ENCODE assay signal across 25 mouse cellular contexts in the genomic region with DNA sequence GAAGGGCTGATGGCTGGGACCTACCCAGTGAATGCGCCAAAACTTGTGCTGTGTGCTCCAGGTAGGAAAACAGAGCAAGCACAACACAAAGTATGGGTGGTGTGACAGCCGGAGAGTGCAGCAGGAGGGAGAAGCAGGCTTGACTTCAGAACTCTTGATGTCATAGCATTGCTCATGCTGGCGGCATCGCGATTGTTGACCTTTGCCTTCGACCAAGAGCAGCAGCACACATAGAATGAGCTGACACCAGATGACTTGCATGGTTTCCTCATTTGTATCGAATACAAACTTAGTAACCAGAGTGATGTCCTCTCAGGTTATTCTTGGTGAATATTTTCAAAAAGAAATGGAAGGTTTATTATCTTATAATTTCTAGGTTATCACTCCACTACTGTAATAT.
A peak's percentile ranks its signal among the peaks of the same experiment; 100 is the strongest.
DNase-seq lines count a peak whose midpoint lies in the region; ATAC-seq and TF ChIP-seq lines count a peak whose summit lies in the region.
"Had no signal": no experiment of that assay in that cellular context is flagged by ENCODE, and none has a peak within 500 bp of the region (broad histone marks: within the 10 kb centered on the region; RNA-seq: fewer than 3 reads in every experiment).

No protein-coding gene starts in this region.

- H3K36me3 ChIP-seq in forebrain, embryonic 10.5 days (replicated peaks) = no peaks in the 10 kb centered on the region; the same call in 1 of the 2 replicates
- H3K36me3 ChIP-seq in forebrain, embryonic 14.5 days (ENCODE audit: control insufficient read depth, insufficient read depth, low read length) = no peaks in the 10 kb centered on the region
- no peaks in the 10 kb centered on the region for H3K36me3 ChIP-seq in liver, postnatal 0 days (replicated peaks; ENCODE audit: insufficient read depth, low read length)
- no peaks in the 10 kb centered on the region for H3K36me3 ChIP-seq in liver, embryonic 11.5 days (ENCODE audit: control insufficient read depth, insufficient read depth, low read length)
- peaks cover 3% of the 10 kb centered on the region for H3K36me3 ChIP-seq in megakaryocyte, embryonic 14.5 days (replicated peaks; ENCODE audit: low read length)
- H3K36me3 ChIP-seq: embryonic facial prominence, embryonic 12.5 days; embryonic facial prominence, embryonic 15.5 days; forebrain, embryonic 12.5 days had no signal

- 0 out of 2 replicates have a peak, but pooled peaks cover 8% of the 10 kb centered on the region for H3K4me1 ChIP-seq in forebrain, embryonic 10.5 days
- H3K4me1 ChIP-seq in forebrain, embryonic 14.5 days (ENCODE audit: control insufficient read depth, insufficient read depth, low read length) = no peaks in the 10 kb centered on the region
- no peaks in the 10 kb centered on the region; the same call in 1 of the 2 replicates for H3K4me1 ChIP-seq in liver, postnatal 0 days (ENCODE audit: insufficient read depth)
- no peaks in the 10 kb centered on the region; the same call in 1 of the 2 replicates for H3K4me1 ChIP-seq in liver, embryonic 11.5 days (replicated peaks; ENCODE audit: control insufficient read depth, insufficient read depth, low read length)
- no peaks in the 10 kb centered on the region; the same call in 1 of the 2 replicates for H3K4me1 ChIP-seq in megakaryocyte, embryonic 14.5 days
- H3K4me1 ChIP-seq: embryonic facial prominence, embryonic 12.5 days; embryonic facial prominence, embryonic 15.5 days; forebrain, embryonic 12.5 days; heart, embryonic 10.5 days; heart, embryonic 13.5 days had no signal

- no peaks in the 10 kb centered on the region for H3K27me3 ChIP-seq in forebrain, embryonic 10.5 days (ENCODE audit: poor library complexity, severe bottlenecking)
- H3K27me3 ChIP-seq in forebrain, embryonic 14.5 days (replicated peaks; ENCODE audit: control insufficient read depth, insufficient read depth, low read length) = no peaks in the 10 kb centered on the region
- H3K27me3 ChIP-seq in liver, postnatal 0 days (ENCODE audit: insufficient read depth, low read length) = no peaks in the 10 kb centered on the region
- no peaks in the 10 kb centered on the region for H3K27me3 ChIP-seq in liver, embryonic 11.5 days (replicated peaks; ENCODE audit: control insufficient read depth, insufficient read depth, low read length)
- no peaks in the 10 kb centered on the region for H3K27me3 ChIP-seq in megakaryocyte, embryonic 14.5 days (replicated peaks)
- H3K27me3 ChIP-seq: embryonic facial prominence, embryonic 12.5 days; embryonic facial prominence, embryonic 15.5 days; forebrain, embryonic 12.5 days; heart, embryonic 13.5 days had no signal

- H3K9ac ChIP-seq in forebrain, embryonic 14.5 days (ENCODE audit: low read length) = no peak overlapping the region
- no peak overlapping the region for H3K9ac ChIP-seq in liver, postnatal 0 days (replicated peaks)
- H3K9ac ChIP-seq in liver, embryonic 11.5 days (ENCODE audit: low read depth, low read length) = no peak overlapping the region
- H3K9ac ChIP-seq: embryonic facial prominence, embryonic 12.5 days; embryonic facial prominence, embryonic 15.5 days; forebrain, embryonic 12.5 days; heart, embryonic 13.5 days; hindbrain, embryonic 14.5 days had no signal

- no peak for DNase-seq in forebrain, embryonic 10.5 days (ENCODE audit: extremely low spot score, low spot score)
- no peak for DNase-seq in forebrain, embryonic 14.5 days (ENCODE audit: low spot score)
- DNase-seq in liver, postnatal 0 days = peak; percentile 36
- no peak for DNase-seq in liver, embryonic 11.5 days (ENCODE audit: low spot score)
- DNase-seq: adrenal gland, adult 8-10 months; adrenal gland, postnatal 25 days; cerebellum, adult 18-20 months; cerebellum, adult 9-11 months; cerebellum, postnatal 25 days; gastrocnemius, postnatal 10 days; gastrocnemius, postnatal 36 days; heart, adult 2 months; heart, postnatal 14 days; heart, postnatal 4 days had no signal

- no peak for ATAC-seq in forebrain, embryonic 14.5 days
- ATAC-seq in liver, postnatal 0 days = peak; percentile 72
- ATAC-seq in liver, embryonic 11.5 days (replicated peaks; ENCODE audit: low FRiP score) = no peak
- ATAC-seq in megakaryocyte, adult 5-6 weeks (ENCODE audit: poor library complexity, severe bottlenecking) = no peak
- ATAC-seq: activated CD4-positive, CD25-positive, alpha-beta regulatory T cell, adult 4 months; forebrain, embryonic 16.5 days; hindbrain, postnatal 0 days had no signal

- H3K27ac ChIP-seq in forebrain, embryonic 10.5 days = 0 out of 2 replicates have a peak overlapping the region, but pooled peaks have one; percentile 8
- no peak overlapping the region for H3K27ac ChIP-seq in forebrain, embryonic 14.5 days (ENCODE audit: low read depth, low read length)
- peak overlapping the region; percentile 51; the same call in 1 of the 2 replicates for H3K27ac ChIP-seq in liver, postnatal 0 days (ENCODE audit: low read depth)
- H3K27ac ChIP-seq in liver, embryonic 11.5 days (ENCODE audit: low read depth, low read length) = no peak overlapping the region
- H3K27ac ChIP-seq: embryonic facial prominence, embryonic 12.5 days; embryonic facial prominence, embryonic 15.5 days; forebrain, embryonic 12.5 days; heart, adult 2 months; heart, embryonic 10.5 days; heart, embryonic 13.5 days; hindbrain, embryonic 14.5 days; hindbrain, postnatal 0 days had no signal

- 94% methylated on average over 7 of the region's 7 CpGs for WGBS in forebrain, embryonic 10.5 days
- WGBS in forebrain, embryonic 14.5 days = 94% methylated on average over 7 of the region's 7 CpGs
- WGBS in liver, postnatal 0 days (ENCODE audit: insufficient replicate concordance) = 74% methylated on average over 7 of the region's 7 CpGs
- WGBS in liver, embryonic 11.5 days = 83% methylated on average over 7 of the region's 7 CpGs

- TF ChIP-seq CTCF in liver, postnatal 0 days (IDR thresholded peaks at IDR 0.05; ENCODE audit: low read depth) = no peak

- H3K4me3 ChIP-seq in forebrain, embryonic 10.5 days = no peak overlapping the region
- no peak overlapping the region for H3K4me3 ChIP-seq in forebrain, embryonic 14.5 days (ENCODE audit: low read depth, low read length)
- no peak overlapping the region for H3K4me3 ChIP-seq in liver, postnatal 0 days (ENCODE audit: low read depth, low read length)
- no peak overlapping the region for H3K4me3 ChIP-seq in liver, embryonic 11.5 days (ENCODE audit: low read depth, low read length)
- peak overlapping the region; percentile 20 for H3K4me3 ChIP-seq in megakaryocyte, embryonic 14.5 days (replicated peaks)
- H3K4me3 ChIP-seq: embryonic facial prominence, embryonic 12.5 days; embryonic facial prominence, embryonic 15.5 days; forebrain, embryonic 12.5 days; heart, adult 2 months; heart, embryonic 10.5 days; heart, embryonic 13.5 days had no signal

- H3K4me2 ChIP-seq in forebrain, embryonic 14.5 days (ENCODE audit: low read length) = no peak overlapping the region
- no peak overlapping the region for H3K4me2 ChIP-seq in liver, postnatal 0 days (ENCODE audit: low read depth, low read length)
- no peak overlapping the region for H3K4me2 ChIP-seq in liver, embryonic 11.5 days
- H3K4me2 ChIP-seq: embryonic facial prominence, embryonic 12.5 days; embryonic facial prominence, embryonic 15.5 days; forebrain, embryonic 12.5 days; heart, embryonic 13.5 days; hindbrain, embryonic 14.5 days had no signal

- H3K9me3 ChIP-seq in forebrain, embryonic 10.5 days = peaks cover 12% of the 10 kb centered on the region; the same call in 1 of the 2 replicates
- no peaks in the 10 kb centered on the region for H3K9me3 ChIP-seq in forebrain, embryonic 14.5 days (replicated peaks; ENCODE audit: control insufficient read depth, low read length)
- peaks cover 6% of the 10 kb centered on the region for H3K9me3 ChIP-seq in liver, postnatal 0 days (ENCODE audit: low read length)
- no peaks in the 10 kb centered on the region for H3K9me3 ChIP-seq in liver, embryonic 11.5 days (ENCODE audit: control insufficient read depth, low read length)
- H3K9me3 ChIP-seq in megakaryocyte, embryonic 14.5 days = peaks cover 3% of the 10 kb centered on the region; the same call in 1 of the 2 replicates

- no peak for TF ChIP-seq EP300 in liver, postnatal 0 days (IDR thresholded peaks at IDR 0.05; ENCODE audit: low read depth)

Comparison
In these comparisons a context has a peak if more than half of its experiments do, and no peak if none do; other contexts are left out.
1. H3K27ac ChIP-seq: peak in forebrain, embryonic 10.5 days (single experiment) and liver, postnatal 0 days (single experiment); none in forebrain, embryonic 14.5 days (single experiment) and liver, embryonic 11.5 days (single experiment).